12 mouse cellular contexts compared by ENCODE assay signal in the genomic region with DNA sequence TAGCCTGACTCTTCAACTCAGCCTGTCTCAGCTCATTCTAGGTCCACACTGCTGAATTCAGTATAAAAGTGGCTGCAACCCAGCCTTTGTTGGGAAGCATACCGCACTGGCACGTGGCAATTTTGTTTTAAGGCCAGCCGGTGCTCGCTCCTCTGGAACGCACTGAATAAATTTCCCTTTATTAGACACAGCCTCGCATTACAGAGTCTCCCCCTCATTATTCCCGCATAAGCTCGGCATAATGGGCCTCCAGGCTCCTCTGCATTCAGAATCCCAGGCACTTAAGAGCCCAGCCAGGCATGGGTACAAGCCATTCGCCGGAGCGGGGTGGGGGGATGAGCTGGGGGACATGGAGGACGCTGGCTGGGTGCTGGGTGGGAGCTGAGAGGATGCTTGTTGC.
DNase-seq lines count a peak whose midpoint lies in the region; ATAC-seq lines count a peak whose summit lies in the region.
"Had no signal": no experiment of that assay in that cellular context is flagged by ENCODE, and none has a peak within 500 bp of the region (broad histone marks: within the 10 kb centered on the region; RNA-seq: fewer than 3 reads in every experiment).

No protein-coding gene starts in this region.

- H3K4me2 ChIP-seq in embryonic facial prominence, embryonic 14.5 days (ENCODE audit: low read depth, low read length), result no peak overlapping the region
- H3K4me2 ChIP-seq in hindbrain, embryonic 15.5 days, result no peak overlapping the region
- H3K4me2 ChIP-seq in neural tube, embryonic 12.5 days (replicated peaks), result 0 out of 2 replicates have a peak overlapping the region, but pooled peaks have one; percentile 24
- H3K4me2 ChIP-seq: heart, embryonic 11.5 days had no signal

- WGBS in embryonic facial prominence, embryonic 14.5 days, result 44% methylated on average over 12 of the region's 12 CpGs
- WGBS in hindbrain, embryonic 15.5 days, result 22% methylated on average over 12 of the region's 12 CpGs
- WGBS in neural tube, embryonic 12.5 days, result 26% methylated on average over 12 of the region's 12 CpGs

- peaks cover 8% of the 10 kb centered on the region for H3K4me1 ChIP-seq in embryonic facial prominence, embryonic 14.5 days (ENCODE audit: control insufficient read depth, insufficient read depth, low read length)
- peaks cover 36% of the 10 kb centered on the region for H3K4me1 ChIP-seq in hindbrain, embryonic 15.5 days (replicated peaks)
- H3K4me1 ChIP-seq in neural tube, embryonic 12.5 days, result peaks cover 26% of the 10 kb centered on the region
- H3K4me1 ChIP-seq: megakaryocyte, embryonic 14.5 days had no signal

- peak; percentile 45 to 48 for DNase-seq in layer of hippocampus, postnatal 10 days (ENCODE audit: low spot score in 2 of 2)
- no peak for DNase-seq in layer of hippocampus, postnatal 36 days
- DNase-seq in embryonic facial prominence, embryonic 14.5 days (ENCODE audit: low spot score), result peak; percentile 65
- DNase-seq in adrenal gland, adult 8-10 months, result no peak
- DNase-seq in gastrocnemius, postnatal 25 days, result no peak
- DNase-seq in adipocyte (ENCODE audit: low spot score), result no peak
- DNase-seq: kidney, adult 18-20 months had no signal

- ATAC-seq in embryonic facial prominence, embryonic 14.5 days (ENCODE audit: low read depth), result no peak
- peak; percentile 86 for ATAC-seq in hindbrain, embryonic 15.5 days (ENCODE audit: low FRiP score, low read depth)
- ATAC-seq in neural tube, embryonic 12.5 days (ENCODE audit: low FRiP score, low read depth), result peak; percentile 72
- ATAC-seq: CD4-positive, CD25-positive, alpha-beta regulatory T cell, adult 4 months had no signal

- no peaks in the 10 kb centered on the region for H3K9me3 ChIP-seq in embryonic facial prominence, embryonic 14.5 days (ENCODE audit: control insufficient read depth, low read length)
- no peaks in the 10 kb centered on the region for H3K9me3 ChIP-seq in hindbrain, embryonic 15.5 days
- no peaks in the 10 kb centered on the region for H3K9me3 ChIP-seq in neural tube, embryonic 12.5 days

- H3K4me3 ChIP-seq in embryonic facial prominence, embryonic 14.5 days (ENCODE audit: low read depth, low read length), result no peak overlapping the region
- H3K4me3 ChIP-seq in hindbrain, embryonic 15.5 days, result no peak overlapping the region
- H3K4me3 ChIP-seq in neural tube, embryonic 12.5 days, result no peak overlapping the region
- H3K4me3 ChIP-seq: megakaryocyte, embryonic 14.5 days had no signal

- no peaks in the 10 kb centered on the region for H3K27me3 ChIP-seq in embryonic facial prominence, embryonic 14.5 days (replicated peaks; ENCODE audit: control insufficient read depth, insufficient read depth, low read length)
- H3K27me3 ChIP-seq in hindbrain, embryonic 15.5 days, result no peaks in the 10 kb centered on the region
- no peaks in the 10 kb centered on the region for H3K27me3 ChIP-seq in neural tube, embryonic 12.5 days (replicated peaks)

- H3K9ac ChIP-seq in embryonic facial prominence, embryonic 14.5 days (ENCODE audit: low read depth, low read length), result no peak overlapping the region
- H3K9ac ChIP-seq in hindbrain, embryonic 15.5 days, result peak overlapping the region; percentile 7; the same call in 1 of the 2 replicates
- no peak overlapping the region for H3K9ac ChIP-seq in neural tube, embryonic 12.5 days

- 0 out of 2 replicates have a peak overlapping the region, but pooled peaks have one; percentile 4 for H3K27ac ChIP-seq in embryonic facial prominence, embryonic 14.5 days (replicated peaks; ENCODE audit: low read depth, low read length)
- H3K27ac ChIP-seq in hindbrain, embryonic 15.5 days (replicated peaks), result peak overlapping the region; percentile 81
- H3K27ac ChIP-seq in neural tube, embryonic 12.5 days, result 0 out of 2 replicates have a peak overlapping the region, but pooled peaks have one; percentile 21

- no peaks in the 10 kb centered on the region for H3K36me3 ChIP-seq in embryonic facial prominence, embryonic 14.5 days (ENCODE audit: control insufficient read depth, insufficient read depth, low read length)
- no peaks in the 10 kb centered on the region for H3K36me3 ChIP-seq in hindbrain, embryonic 15.5 days
- no peaks in the 10 kb centered on the region for H3K36me3 ChIP-seq in neural tube, embryonic 12.5 days

Comparison
In these comparisons a context has a peak if more than half of its experiments do, and no peak if none do; other contexts are left out.
1. DNase-seq: peak in layer of hippocampus, postnatal 10 days (2 of 2) and embryonic facial prominence, embryonic 14.5 days (single experiment); none in layer of hippocampus, postnatal 36 days (0 of 2), adrenal gland, adult 8-10 months (single experiment), gastrocnemius, postnatal 25 days (single experiment) and adipocyte (single experiment).
2. H3K27ac ChIP-seq: peak in every context shown above with its lines; median percentile 81 in hindbrain, embryonic 15.5 days; 21 in neural tube, embryonic 12.5 days; 4 in embryonic facial prominence, embryonic 14.5 days.